Comparison of ENCODE assay signal across 10 mouse cellular contexts in the genomic region with DNA sequence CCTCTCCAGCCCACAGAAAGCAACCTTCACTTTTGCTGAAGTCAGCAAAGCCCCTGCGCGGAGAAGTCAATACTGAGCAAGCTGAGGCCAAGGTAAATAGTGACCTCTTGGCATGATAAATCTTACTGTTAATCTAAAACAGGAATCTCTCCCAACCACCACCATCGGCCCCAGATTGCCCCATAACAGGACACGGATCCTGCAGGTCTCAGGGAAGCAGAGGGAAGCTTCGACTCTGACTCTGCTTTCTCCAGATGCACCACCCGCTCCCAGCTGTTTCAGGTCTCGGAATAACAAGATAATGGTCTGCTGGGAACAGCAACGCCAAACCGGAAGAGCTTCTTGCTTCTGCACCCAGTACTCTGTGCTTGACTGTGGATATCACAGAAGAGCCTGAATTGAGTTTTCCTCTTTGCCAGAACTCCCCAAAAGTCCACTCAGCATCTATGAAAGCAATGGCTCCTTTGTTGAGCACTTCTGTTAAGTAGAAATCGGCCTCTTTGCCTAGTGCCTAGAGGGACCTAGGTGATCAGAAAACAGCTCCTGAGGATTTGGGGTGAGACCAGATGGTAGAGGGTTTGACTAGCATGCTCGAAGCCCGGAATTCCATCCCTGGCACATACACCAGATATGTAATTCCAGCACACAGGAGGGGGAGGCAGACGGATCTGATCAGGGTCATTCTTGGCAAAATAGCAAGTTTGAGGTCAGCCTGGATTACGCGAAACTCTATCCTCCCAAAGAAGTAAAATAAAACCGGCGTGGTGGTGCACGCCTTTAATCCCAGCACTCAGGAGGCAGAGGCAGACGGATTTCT. TPM values are rescaled to one million over a fixed set of nuclear protein-coding genes. Genes with fewer than 3 reads are reported as not detected.
DNase-seq lines count a peak whose midpoint lies in the region; TF ChIP-seq lines count a peak whose summit lies in the region.
"Had no signal": no experiment of that assay in that cellular context is flagged by ENCODE, and none has a peak within 500 bp of the region (broad histone marks: within the 10 kb centered on the region; RNA-seq: fewer than 3 reads in every experiment).

No protein-coding gene starts in this region.

- dilution Hi-C loops in CH12.LX (cut with MboI; ENCODE audit: extremely low pct_ligation_motif_present, extremely low pct_unique_long_range_greater_than_20kb, low sequenced_read_pairs) = no loop called here

- in situ Hi-C loops in CH12.LX (cut with MboI; ENCODE audit: low pct_ligation_motif_present, low pct_unique_long_range_greater_than_20kb, low sequenced_read_pairs) = no loop called here

- no peaks in the 10 kb centered on the region for H3K4me1 ChIP-seq in CH12.LX (ENCODE audit: control insufficient read depth in 1 of 2, insufficient read depth in 2 of 2)
- H3K4me1 ChIP-seq in heart, adult 2 months (ENCODE audit: control insufficient read depth, insufficient read depth, low read length) = no peaks in the 10 kb centered on the region
- H3K4me1 ChIP-seq: neural tube, embryonic 12.5 days had no signal

- intact Hi-C loops in heart, postnatal 25 days (cut with DNase I) = no loop called here
- intact Hi-C loops in heart, adult 2 months (cut with DNase I) = no loop called here

- H3K9me3 ChIP-seq in CH12.LX (replicated peaks; ENCODE audit: low read length) = peaks cover 4% of the 10 kb centered on the region
- H3K9me3 ChIP-seq: neural tube, embryonic 12.5 days had no signal

- H3K79me2 ChIP-seq in CH12.LX (replicated peaks; ENCODE audit: control insufficient read depth, extremely low read depth, insufficient read depth, poor library complexity, severe bottlenecking) = no peaks in the 10 kb centered on the region
- no peaks in the 10 kb centered on the region for H3K79me2 ChIP-seq in heart, adult 2 months (replicated peaks; ENCODE audit: control insufficient read depth, insufficient read depth, low read length)

- H3K4me3 ChIP-seq in CH12.LX (replicated peaks in 1 of 3; ENCODE audit: low read depth in 2 of 3, low read length in 2 of 3, poor library complexity in 1 of 3) = no peak overlapping the region
- H3K4me3 ChIP-seq in heart, adult 2 months = no peak overlapping the region
- H3K4me3 ChIP-seq: neural tube, embryonic 12.5 days had no signal

- no peak for TF ChIP-seq EP300 in CH12.LX (IDR thresholded peaks at IDR 0.05; ENCODE audit: low read length)
- no peak for TF ChIP-seq EP300 in heart, adult 2 months (IDR thresholded peaks at IDR 0.05; ENCODE audit: insufficient read depth, low read depth, low read length)

- TF ChIP-seq CTCF in CH12.LX (conservative IDR thresholded peaks at IDR 0.05 in 1 of 2, IDR thresholded peaks at IDR 0.05 in 1 of 2; ENCODE audit: low read depth in 2 of 2, low read length in 2 of 2) = no peak
- no peak for TF ChIP-seq CTCF in heart, adult 2 months (IDR thresholded peaks at IDR 0.05)

- no peak overlapping the region for H3K27ac ChIP-seq in CH12.LX (ENCODE audit: insufficient read depth, low read depth)
- H3K27ac ChIP-seq in heart, adult 2 months = peak overlapping the region; percentile 26; the same call in 1 of the 2 replicates
- H3K27ac ChIP-seq: neural tube, embryonic 12.5 days had no signal

- 38% methylated on average over 19 of the region's 19 CpGs for WGBS in heart, adult 2 months

- TF ChIP-seq RAD21 in CH12.LX (IDR thresholded peaks at IDR 0.05; ENCODE audit: low read depth, low read length) = no peak

- peaks cover 72% of the 10 kb centered on the region for H3K27me3 ChIP-seq in CH12.LX (replicated peaks)
- H3K27me3 ChIP-seq in heart, adult 2 months (ENCODE audit: control insufficient read depth, insufficient read depth, low read length) = no peaks in the 10 kb centered on the region

- no peaks in the 10 kb centered on the region for H3K36me3 ChIP-seq in CH12.LX (replicated peaks in 1 of 2; ENCODE audit: control insufficient read depth in 1 of 2, insufficient read depth in 1 of 2, low read length in 1 of 2)
- no peaks in the 10 kb centered on the region for H3K36me3 ChIP-seq in heart, adult 2 months (ENCODE audit: control insufficient read depth, insufficient read depth, low read length)
- H3K36me3 ChIP-seq: neural tube, embryonic 12.5 days had no signal

- no peak overlapping the region for H3K4me2 ChIP-seq in CH12.LX (ENCODE audit: insufficient read depth, low read depth, poor library complexity, severe bottlenecking)
- H3K4me2 ChIP-seq: neural tube, embryonic 12.5 days had no signal

- DNase-seq in heart, adult 11 months = peak; percentile 95
- DNase-seq in heart, postnatal 25 days (ENCODE audit: low spot score) = no peak
- DNase-seq in CH12.LX (ENCODE audit: extremely low read depth) = no peak
- peak; percentile 36 to 40 for DNase-seq in heart, adult 2 months
- DNase-seq in kidney, postnatal 10 days = peak; percentile 70
- DNase-seq in cerebellum, postnatal 36 days = no peak
- no peak for DNase-seq in urinary bladder, postnatal 10 days (ENCODE audit: low spot score)
- no peak for DNase-seq in spleen, adult 18-20 months

- no peak overlapping the region for H3K9ac ChIP-seq in CH12.LX (ENCODE audit: insufficient read depth, low read depth)
- no peak overlapping the region for H3K9ac ChIP-seq in heart, adult 2 months (ENCODE audit: low read depth, low read length)
- H3K9ac ChIP-seq: neural tube, embryonic 12.5 days had no signal

- no peak for TF ChIP-seq POLR2A in CH12.LX (IDR thresholded peaks at IDR 0.05; ENCODE audit: low read depth, low read length)
- TF ChIP-seq POLR2A in heart, adult 2 months (IDR thresholded peaks at IDR 0.05; ENCODE audit: insufficient read depth, low read depth, low read length) = no peak

TF ChIP-seq in CH12.LX, 34 proteins besides CTCF, POLR2A, EP300 and RAD21:
- TF ChIP-seq E2F4 (IDR thresholded peaks at IDR 0.05; ENCODE audit: insufficient replicate concordance, low read depth, low read length) = no peak
- TF ChIP-seq MAFK (IDR thresholded peaks at IDR 0.05; ENCODE audit: insufficient replicate concordance, low read length) = peak; percentile 37; the same call in 1 of the 2 replicates
- no peak for TF ChIP-seq MXI1 (IDR thresholded peaks at IDR 0.05; ENCODE audit: low read depth, low read length)
- TF ChIP-seq CHD1 (IDR thresholded peaks at IDR 0.05; ENCODE audit: low read depth, low read length) = no peak
- no peak for TF ChIP-seq SMC3 (IDR thresholded peaks at IDR 0.05; ENCODE audit: low read depth, low read length)
- TF ChIP-seq NELFE (IDR thresholded peaks at IDR 0.05; ENCODE audit: low read depth, low read length) = no peak
- no peak for TF ChIP-seq TCF12 (IDR thresholded peaks at IDR 0.05; ENCODE audit: low read depth, low read length)
TF ChIP-seq in CH12.LX: peak in this region for 1.

RNA-seq across cellular contexts. Expression of a gene that starts 5.7 kb away (rescaled TPM):
- total RNA-seq in heart, postnatal 25 days (2021) = 1 to 10 TPM; 2.7 to 2.8 TPM
- 0.72 TPM in 1 of 2 replicates, not detected in the other for total RNA-seq in CH12.LX (2012; rRNA removed)
- not detected in 2 replicates for total RNA-seq in CH12.LX (2014; rRNA removed)
- not detected in 2 replicates for polyA plus RNA-seq in CH12.LX (2012; ENCODE audit: insufficient read length, low read depth)
- under 1 TPM; 0.26 to 0.32 TPM for total RNA-seq in heart, adult 2 months (2021)
- 0.61 and 1.3 TPM in 2 replicates for polyA plus RNA-seq in heart, adult 2 months (2012; rRNA removed)
- polyA plus RNA-seq: inflammation-experienced regulatory T-cells, adult 6 months had no signal

RNA-seq across cellular contexts. Expression of a gene that starts 19.2 kb away (rescaled TPM):
- total RNA-seq in heart, postnatal 25 days (2021) = 1 to 10 TPM; 8.8 to 8.9 TPM
- total RNA-seq in CH12.LX (2012; rRNA removed) = 16.8 and 20.7 TPM in 2 replicates
- 18.5 and 20.5 TPM in 2 replicates for total RNA-seq in CH12.LX (2014; rRNA removed)
- polyA plus RNA-seq in CH12.LX (2012; ENCODE audit: insufficient read length, low read depth) = 39.0 and 39.6 TPM in 2 replicates
- 10 to 100 TPM in 1 of 2 experiments, 1 to 10 TPM in 1; 8.7 to 10.9 TPM for total RNA-seq in heart, adult 2 months (2021)
- polyA plus RNA-seq in heart, adult 2 months (2012; rRNA removed) = 7.2 and 7.8 TPM in 2 replicates

Comparison
In these comparisons a context has a peak if more than half of its experiments do, and no peak if none do; other contexts are left out.
1. DNase-seq: peak in heart, adult 11 months (single experiment), heart, adult 2 months (2 of 2) and kidney, postnatal 10 days (single experiment); none in heart, postnatal 25 days (single experiment), CH12.LX (single experiment), cerebellum, postnatal 36 days (0 of 2), urinary bladder, postnatal 10 days (single experiment) and spleen, adult 18-20 months (0 of 2).